Mouse (Mus musculus) layer of hippocampus, adult 11-12 months (tissue): ENCODE measurements around the gene Parp16.

Experiments
- DNase-seq: peaks from one replicate; pipeline ENCODE4 v3.0.0; 2022; ENCODE audit warnings: low spot score

Gene Parp16

DNA sequence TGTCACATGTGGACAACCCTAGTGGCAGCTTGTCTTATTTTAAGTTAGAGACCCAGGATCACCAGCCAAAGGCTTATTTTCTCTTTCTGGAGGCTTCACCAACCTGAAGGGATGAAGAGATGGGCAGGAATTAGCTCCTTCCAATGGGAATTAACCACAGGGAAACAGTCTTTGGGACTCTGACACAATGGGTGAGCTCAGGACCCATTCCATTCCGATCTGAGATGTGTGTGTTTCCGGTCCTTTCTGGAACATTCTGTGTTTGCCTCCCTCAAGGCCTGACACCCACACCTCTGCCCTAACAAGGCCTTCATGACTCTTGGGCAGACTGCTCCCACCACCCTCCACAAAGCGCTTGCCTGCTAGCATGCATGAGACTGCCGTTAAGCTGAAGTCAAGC is at the start of gene Parp16:
Gene Parp16 (plus strand): TSS at position 301 of the 400 bp plus-strand sequence.
- DNase-seq = no peak

DNA sequence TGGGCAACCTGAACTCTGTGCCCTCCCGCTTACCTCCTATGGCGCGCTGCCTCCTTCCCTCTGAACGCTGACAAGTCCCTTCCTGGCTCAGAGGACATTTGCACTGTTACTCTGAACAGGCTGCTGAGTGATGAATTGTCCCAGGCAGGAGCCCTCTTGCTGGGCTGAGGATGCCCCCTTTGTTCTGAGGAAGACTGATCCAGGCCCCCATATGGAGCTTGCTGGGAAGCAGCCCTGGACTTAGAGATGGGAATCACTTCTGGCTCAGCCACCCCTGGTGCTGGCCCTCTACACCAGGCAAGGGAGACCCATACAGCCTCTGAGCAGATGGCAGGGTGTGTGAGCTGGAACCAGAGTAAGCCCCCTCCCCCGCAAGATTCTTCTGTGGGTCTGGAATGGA is 49.2 kb upstream of the Parp16 start:
- no peak for DNase-seq

DNA sequence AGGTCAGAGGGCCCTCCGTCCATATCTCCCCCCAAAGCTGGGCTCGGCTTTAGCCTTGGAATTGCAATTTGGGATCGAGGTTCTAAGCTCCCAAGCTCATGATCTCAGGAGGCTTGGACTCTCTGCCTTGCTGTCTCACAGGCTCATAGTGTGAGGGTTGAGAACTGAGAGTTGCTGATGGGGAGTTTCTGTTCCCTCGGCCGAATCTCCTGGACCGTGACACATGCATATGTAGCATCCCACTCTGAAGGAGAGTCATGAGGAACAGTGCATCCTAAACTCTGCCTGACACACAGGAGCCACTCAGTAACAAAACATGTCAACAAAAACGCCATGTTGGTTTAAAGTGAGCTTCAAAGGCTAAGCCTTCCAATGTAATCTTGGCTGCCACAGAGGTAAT is 46.6 kb upstream of the Parp16 start:
- DNase-seq = no peak

DNA sequence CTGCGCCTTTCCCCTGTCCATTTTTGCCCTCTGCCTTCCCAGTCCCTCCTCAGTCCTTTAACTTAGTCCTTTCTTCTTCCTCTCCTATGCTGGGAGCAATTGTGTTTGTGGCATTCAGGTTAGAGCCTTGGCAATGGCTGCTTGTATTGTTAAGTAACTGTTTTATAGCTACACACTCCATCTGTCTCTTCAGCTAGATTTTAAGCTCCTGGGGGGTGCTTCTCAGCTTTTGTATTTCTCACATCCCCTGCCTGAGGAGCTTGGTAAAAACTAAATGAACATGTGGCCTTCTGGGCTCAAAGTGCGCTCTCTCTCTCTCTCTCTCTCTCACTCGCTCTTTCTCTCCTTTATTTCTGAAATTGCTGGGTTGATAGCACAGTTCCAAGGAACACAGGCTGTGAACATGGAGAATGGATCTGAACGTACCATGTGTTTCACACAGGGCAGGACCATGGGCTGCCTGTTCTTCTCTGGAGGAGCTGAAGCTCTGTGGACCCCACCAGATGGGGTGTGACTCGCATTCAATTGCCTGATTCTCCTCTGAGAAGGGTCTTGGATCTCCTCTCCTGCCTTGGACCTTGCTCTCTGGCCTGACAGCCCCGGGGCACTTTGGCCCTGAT is 42.3 kb upstream of the Parp16 start:
- DNase-seq = no peak

DNA sequence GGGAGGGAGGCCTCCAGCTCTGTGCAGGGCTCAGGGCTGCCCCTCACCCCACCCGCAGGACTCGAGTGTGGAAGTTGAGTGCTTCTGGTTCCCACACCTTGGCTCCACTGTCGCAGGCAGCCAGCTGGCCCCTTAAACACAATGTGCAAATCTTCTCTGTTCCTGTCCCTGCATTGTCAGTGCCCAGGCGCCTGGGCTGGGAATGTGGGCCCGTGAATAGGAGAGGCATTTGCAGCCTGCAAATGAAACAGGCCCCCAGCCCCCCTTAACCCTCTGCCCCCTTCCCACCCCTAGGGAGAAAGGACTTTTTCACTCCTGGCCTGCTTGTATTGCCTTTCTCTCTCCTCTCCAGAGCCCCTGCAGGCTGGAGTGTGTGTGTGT is 41.8 kb upstream of the Parp16 start:
- no peak for DNase-seq

DNA sequence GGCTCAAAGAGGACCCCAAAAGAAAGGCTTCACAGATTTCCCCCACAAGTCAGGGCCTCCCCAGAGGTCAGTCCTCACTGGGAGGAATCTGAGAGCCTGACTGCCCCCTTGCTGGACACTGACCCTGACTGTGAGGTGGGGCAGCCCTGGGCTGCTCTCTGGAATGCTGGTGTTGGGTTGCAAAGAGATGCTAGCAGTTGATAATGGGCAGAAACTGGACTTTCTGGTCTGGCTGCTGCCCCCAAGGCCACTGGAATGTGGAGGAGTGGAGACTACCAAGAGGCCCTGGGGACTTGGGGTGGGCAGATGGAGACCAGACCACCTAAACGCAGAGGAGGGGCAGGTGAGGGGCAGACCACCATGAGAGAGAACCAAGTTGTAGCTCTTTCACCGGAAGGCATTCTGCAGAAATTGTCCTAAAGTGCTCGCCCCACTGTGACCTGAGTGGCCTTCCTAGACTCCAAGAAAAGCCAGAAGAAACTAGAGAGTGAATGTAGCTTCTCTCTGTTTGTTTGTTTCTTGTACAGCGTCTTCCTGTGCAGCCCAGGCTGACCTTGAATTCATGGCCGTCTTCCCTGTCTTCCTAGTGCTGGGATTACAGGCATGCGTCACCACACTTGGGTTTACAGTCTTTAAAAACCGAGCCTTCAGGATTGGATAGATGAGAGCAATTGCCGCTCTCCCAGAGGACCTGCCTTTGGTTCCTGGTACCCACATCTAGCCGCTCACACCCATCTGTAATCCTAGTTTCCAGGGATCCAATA is 40.3 kb upstream of the Parp16 start:
- DNase-seq = no peak

DNA sequence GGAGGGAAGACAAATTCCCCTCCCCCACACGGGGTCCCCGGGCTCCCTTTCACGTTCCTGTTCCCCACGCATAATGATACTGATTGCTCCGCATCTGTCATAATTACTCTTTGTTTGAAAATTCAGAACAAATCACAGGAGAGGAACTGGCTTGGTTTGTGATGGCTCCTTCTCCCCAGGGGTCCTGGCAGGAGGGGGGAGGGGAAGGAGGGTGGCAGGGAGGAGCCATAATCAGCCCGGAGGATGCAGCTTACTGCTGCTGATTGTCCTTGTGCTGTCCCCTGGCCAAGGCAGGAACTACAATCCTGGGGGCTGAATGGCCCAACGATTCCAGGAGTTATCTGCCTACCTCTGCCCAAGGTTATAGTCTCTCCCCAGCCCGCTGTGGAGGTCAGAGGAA is 38.5 kb upstream of the Parp16 start:
- no peak for DNase-seq

DNA sequence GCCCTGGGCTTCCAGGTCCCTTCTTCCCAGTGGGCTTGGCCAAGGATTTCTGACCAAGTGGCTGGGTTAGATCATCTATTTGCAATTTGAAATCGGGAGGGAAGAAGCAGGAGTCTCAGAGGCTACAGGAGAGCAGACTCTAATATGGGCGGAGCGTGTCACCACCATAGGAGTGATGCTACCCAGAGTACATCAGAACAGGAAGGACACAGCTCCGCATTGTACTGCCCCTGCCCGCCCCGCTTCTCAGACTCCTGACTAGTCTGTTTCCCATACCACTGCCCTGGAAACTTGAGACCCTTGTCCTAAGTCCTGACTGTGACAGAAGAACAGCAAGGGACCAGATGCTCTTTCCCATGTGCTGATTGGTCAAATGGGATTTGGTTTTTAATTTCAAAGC is 37.5 kb upstream of the Parp16 start:
- no peak for DNase-seq

DNA sequence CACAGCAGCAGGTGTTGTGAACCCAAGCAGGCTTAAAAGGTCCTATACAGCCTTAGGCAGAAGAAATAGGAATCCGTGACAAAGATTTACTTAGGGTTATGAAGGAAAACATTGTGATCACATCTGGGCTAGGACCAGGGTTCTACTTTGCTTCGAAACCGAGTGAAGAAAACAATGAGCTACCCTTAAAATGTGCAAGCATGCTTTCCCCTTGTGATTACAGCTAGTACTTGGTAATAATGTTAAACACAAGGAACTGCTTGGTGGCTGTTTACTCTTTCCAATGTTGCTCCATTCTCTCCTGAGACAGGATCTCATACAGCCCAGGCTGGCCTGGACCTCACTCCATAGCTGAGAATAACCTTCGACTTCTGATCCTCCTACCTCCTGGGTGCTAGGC is 34.0 kb upstream of the Parp16 start:
- no peak for DNase-seq

DNA sequence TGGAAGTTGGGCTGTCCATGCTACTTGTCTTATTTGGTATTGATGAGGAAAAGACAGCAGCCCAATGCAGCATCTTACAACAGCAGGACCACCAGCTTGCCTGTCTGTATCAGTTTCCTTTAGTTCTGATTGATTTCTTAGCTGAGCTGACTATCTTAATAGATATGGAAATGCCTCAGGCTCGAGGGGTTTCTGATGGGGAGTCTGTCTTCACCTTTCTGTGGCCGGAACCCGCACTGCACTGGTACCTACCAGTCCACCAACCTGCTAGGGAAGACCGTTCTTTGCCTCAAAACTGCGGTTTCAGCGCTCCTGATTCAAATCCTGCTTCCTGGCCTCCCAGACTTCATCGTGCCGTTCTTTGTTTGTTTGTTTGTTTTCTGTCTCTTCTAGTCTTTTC is 33.3 kb upstream of the Parp16 start:
- DNase-seq = no peak

DNA sequence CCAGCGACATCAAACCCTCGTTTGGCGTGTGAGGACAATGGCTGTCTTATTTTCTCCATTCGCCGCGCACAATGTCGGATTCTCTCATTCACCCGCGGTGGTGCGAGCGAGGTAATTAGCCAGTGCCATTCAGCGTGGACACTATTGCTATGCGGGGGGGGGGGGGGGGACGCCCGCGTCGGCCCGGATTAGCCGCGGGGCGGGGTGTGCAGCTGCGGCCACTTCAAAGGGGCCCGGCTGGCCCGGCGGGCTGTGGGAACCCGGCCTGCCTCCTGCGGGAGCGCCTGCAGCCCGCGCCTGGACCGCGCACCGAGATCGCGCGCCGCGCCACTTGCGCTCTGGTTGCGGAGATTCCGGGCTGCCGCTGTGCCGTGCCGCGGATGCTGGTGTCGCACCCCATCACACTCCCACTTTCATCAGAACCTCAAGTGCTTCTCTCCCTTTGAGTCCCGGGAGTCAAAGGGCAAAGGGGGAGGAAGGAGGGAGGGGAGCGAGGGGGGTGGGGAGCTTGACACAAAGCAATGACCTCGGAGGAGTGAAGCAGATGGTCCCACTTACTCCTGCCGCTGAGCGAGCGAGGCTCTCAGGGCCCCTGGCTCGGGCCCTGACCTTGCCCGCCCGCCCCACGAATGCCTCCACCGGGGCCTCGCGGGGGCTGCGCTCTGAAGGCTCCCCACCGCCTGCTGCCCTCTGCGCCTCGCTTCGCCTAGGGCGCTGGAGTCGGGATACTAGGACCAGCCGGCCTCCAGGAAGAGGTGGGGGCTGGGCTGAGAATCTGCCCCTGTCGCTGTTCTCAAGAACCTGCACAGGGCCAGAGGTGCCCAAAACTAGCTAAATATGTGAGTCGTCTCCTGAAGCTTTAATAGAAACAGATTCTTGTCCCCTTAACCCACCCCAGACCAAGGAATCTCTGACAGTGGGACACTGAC is 32.2 kb upstream of the Parp16 start:
- peak; percentile 16 for DNase-seq

DNA sequence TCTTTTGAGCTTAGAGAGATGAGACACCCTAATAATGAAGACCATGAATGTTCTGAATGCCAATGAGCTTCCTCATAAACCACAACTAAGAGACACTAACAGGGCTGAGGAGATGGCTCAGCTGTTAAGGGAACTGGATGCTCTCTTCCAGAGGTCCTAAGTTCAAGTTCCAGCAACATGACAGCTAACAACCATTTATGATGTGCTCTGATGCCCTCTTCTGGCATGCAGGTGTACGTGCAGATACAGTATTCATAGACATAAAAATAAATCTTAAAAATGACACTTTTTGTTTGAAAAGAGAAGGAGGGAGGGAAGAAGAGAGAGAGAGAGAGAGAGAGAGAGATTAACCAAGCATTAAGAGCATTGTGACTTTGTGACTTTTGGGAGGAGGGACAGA is 30.3 kb upstream of the Parp16 start:
- no peak for DNase-seq

DNA sequence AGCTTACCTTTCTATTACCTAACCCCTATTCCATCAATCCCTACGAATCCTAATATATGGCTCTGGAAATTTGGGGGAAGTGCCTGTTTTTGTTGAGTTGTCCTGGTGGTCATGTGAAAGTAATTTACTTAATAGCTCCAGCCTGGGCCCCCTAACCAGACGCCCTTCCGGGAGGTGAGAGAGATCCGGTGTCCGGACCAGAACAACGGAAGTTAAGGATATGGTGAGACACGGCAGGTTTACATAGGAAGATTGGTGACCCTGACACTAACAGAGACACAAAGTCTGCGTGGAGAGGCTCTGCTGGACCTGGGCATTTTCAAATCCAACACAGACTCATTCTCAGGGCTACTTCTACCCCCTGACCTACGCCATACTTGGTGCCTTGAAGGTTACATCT is 28.8 kb upstream of the Parp16 start:
- no peak for DNase-seq

DNA sequence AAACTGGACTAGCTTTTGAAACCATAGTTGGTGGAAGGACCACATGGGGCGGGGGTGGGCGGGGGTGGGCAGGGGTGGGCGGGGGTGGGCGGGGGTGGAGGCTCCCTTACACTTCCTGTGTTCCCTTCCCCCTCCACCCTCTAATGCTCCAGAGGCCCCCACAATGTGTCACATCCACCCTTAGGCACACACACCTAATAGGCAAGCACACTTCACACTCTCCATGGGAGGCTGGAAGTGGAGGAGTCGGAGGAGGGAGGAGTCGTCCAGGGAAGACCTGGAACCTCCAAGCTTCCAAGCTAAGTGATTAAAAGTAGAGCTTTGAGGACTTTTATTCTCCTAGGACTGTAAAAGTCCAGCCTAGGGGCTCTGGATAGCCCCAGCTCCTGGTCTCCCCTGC is 26.6 kb upstream of the Parp16 start:
- DNase-seq = no peak

DNA sequence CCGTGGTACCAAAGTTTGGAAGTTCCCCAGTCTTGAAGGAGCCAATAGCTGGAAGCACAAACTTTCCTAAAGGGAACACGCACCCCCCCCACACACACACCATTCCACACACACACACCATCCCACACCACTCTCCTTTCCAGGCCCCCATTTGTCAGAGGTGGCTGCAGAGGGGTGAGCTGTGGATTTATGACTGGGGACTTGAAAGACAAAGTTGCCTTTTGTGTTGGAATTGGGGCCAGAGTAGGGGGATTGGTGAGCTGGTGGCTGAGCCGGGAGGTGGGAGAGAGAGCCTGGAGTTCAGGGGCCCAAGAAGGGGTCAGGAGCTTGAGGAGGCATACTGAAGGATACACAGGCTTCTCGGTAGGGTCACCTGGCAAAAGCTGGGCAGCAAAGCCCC is 26.2 kb upstream of the Parp16 start:
- DNase-seq = no peak

DNA sequence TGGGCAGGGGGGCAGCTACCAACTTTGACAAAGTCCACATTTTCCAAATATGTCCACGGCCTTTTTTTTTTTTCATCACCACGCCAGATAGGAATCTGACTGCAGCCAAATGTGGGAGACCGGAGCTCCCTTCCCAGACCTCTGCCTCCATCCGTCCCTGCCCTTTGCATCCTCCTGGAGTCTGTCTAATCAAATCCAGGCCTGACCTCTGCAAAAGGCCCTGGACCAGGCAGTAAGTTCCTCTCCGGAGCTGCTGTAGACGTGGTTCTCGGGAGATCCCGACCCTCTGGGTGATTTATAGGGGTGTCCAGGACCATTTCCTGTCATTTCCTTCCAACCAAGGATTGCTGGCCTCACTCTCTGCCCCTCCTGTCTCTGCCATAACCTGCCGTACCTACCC is 22.5 kb upstream of the Parp16 start:
- no peak for DNase-seq

DNA sequence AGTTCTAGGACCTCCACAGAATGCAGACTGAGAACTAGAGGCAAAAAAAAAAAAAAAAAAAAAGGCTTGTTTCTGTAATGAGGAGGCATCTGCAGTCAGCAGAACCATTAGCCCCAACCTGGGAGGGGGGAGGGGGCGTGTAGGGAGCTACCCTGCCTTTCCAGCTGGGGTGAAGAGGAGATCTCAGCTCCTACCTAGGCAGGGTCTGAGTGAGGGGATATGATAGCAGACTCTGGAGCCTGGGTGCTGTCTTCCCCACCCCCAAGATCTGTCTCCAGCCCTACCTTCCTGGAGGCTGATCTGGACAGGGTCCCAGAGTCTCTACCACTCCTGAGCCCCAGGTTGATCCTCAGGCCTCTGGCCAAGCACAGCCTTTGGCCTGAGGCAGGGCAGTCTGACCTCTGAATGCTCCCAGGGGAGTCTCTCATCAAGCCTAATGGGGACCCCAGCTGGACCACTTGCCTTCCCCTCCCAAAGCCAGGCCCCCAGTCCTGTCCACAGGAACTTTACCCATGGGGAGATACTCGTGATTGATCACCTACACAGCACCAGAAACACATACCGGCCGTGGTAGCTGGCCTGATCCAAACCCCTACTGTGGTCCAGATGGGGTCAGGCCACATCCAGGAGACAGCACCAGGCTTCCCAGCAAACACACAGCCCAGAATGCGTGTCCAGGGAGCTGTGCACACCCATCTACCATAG is 19.8 kb upstream of the Parp16 start:
- no peak for DNase-seq

DNA sequence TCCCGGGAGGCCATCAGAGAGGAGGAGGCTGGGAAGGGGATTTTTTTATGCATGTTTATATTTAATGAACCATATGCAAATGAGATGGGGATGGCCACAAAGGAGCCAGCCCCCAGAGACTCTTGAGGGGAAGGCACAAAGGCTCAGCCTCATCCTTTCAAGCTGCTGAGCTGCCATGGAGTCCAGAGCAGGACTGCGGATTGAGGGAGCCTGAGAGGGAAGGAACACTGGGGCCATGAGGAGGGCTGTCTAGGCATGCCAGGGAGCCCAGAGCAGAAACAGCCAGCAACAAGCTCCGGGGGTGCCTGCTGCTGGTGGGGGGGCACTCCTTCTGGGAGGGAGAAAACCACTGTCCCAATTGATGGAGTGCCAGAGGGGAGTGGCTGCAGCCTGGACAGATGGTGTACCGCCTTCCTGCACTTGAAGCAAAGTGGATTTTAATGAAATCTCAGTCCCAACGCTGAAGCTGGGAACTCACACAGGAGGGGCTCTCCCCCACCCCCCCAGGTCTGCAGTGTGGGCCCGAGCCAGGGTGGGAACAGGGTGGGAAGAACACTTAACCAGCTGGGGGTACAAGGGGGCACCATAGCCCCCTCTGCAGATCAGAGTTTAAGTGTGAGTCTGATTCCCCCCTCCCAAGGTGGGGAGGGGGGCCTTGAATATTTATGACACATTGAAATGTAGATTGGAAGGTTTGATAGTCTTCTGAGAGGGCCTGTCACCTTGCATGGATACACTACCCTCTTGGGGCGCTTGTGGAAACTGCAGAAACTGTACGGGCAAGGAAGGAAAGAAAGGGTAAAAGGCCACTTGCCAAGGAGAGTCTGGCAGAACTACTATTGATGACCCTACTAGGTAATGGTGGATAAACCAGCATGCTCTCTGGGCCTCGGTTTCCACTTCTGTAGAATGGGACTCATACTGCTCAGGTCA is 18.9 kb upstream of the Parp16 start:
- no peak for DNase-seq

DNA sequence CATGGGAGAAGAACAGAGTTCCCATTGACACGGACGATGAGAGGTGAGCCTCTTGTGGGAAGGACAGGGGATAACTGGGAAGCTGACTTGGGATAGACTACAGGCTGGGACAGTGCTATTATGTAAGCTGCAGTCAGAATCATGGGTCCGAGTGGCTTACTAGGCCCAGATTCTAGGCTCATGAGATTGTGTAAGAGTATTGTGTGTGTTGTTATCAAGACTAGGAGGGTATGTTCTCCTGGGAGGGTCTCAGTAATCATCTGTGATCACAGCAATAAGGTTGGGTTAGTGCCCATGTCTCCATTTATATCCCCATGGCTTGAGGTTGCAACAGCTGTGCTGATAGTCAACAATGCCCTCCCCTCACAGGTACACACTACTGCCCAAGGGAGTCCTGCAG is 17.7 kb upstream of the Parp16 start:
- DNase-seq = no peak

DNA sequence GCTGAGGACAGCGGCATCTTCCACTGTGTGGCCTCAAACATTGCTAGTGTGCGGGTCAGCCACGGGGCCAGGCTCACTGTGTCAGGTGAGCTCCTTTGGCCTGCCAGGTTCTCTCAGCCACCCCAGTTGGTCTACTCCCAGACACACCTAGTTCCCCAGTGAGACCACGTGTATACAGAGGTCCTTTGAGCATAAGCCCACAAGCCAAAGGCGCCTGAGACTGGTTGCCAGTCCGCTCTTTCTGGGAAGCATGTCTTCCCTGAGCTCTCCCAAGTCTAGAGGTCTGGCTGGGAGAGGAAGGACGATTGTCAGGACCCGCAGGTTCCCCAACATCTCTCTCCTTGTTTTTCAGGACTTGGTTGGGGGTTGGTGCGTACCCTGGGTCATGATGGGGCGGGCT is 17.2 kb upstream of the Parp16 start:
- no peak for DNase-seq
